Comparison of ENCODE assay signal across 9 mouse cellular contexts in genomic region chr7:142458026-142458425, GRCm38 (mm10). TPM values are rescaled to one million over a fixed set of nuclear protein-coding genes. Genes with fewer than 3 reads are reported as not detected.
DNase-seq lines count a peak whose midpoint lies in the region; ATAC-seq lines count a peak whose summit lies in the region.
"Had no signal": no experiment of that assay in that cellular context is flagged by ENCODE, and none has a peak within 500 bp of the region (broad histone marks: within the 10 kb centered on the region; RNA-seq: fewer than 3 reads in every experiment).

No protein-coding gene starts in this region.

- no peaks in the 10 kb centered on the region for H3K36me3 ChIP-seq in midbrain, embryonic 10.5 days
- no peaks in the 10 kb centered on the region for H3K36me3 ChIP-seq in midbrain, embryonic 11.5 days (ENCODE audit: control insufficient read depth, insufficient read depth, low read length)
- no peaks in the 10 kb centered on the region for H3K36me3 ChIP-seq in embryonic facial prominence, embryonic 14.5 days (ENCODE audit: control insufficient read depth, insufficient read depth, low read length)
- no peaks in the 10 kb centered on the region for H3K36me3 ChIP-seq in hindbrain, embryonic 14.5 days (replicated peaks; ENCODE audit: control insufficient read depth, insufficient read depth)
- no peaks in the 10 kb centered on the region for H3K36me3 ChIP-seq in macrophage (ENCODE audit: inconsistent target)

- H3K9ac ChIP-seq in midbrain, embryonic 11.5 days (ENCODE audit: low read length): no peak overlapping the region
- no peak overlapping the region for H3K9ac ChIP-seq in embryonic facial prominence, embryonic 14.5 days (ENCODE audit: low read depth, low read length)
- no peak overlapping the region for H3K9ac ChIP-seq in hindbrain, embryonic 14.5 days
- H3K9ac ChIP-seq: liver, embryonic 14.5 days had no signal

- 59% methylated on average over 2 of the region's 2 CpGs for WGBS in midbrain, embryonic 10.5 days
- 63% methylated on average over 2 of the region's 2 CpGs for WGBS in midbrain, embryonic 11.5 days
- WGBS in embryonic facial prominence, embryonic 14.5 days: 2% methylated on average over 2 of the region's 2 CpGs
- 62% methylated on average over 2 of the region's 2 CpGs for WGBS in hindbrain, embryonic 14.5 days
- WGBS in macrophage (ENCODE audit: missing documents): 10% methylated on average over 2 of the region's 2 CpGs

- peaks cover 41% of the 10 kb centered on the region for H3K4me1 ChIP-seq in midbrain, embryonic 10.5 days
- peaks cover 7% of the 10 kb centered on the region; the same call in 1 of the 2 replicates for H3K4me1 ChIP-seq in midbrain, embryonic 11.5 days (ENCODE audit: control insufficient read depth, insufficient read depth, low read length)
- H3K4me1 ChIP-seq in embryonic facial prominence, embryonic 14.5 days (ENCODE audit: control insufficient read depth, insufficient read depth, low read length): peaks cover 36% of the 10 kb centered on the region
- no peaks in the 10 kb centered on the region; the same call in 1 of the 2 replicates for H3K4me1 ChIP-seq in hindbrain, embryonic 14.5 days (replicated peaks; ENCODE audit: control insufficient read depth, insufficient read depth, low read length)

- DNase-seq in midbrain, embryonic 10.5 days (ENCODE audit: low spot score): no peak
- no peak for DNase-seq in midbrain, embryonic 11.5 days (ENCODE audit: low spot score, missing footprints)
- peak; percentile 96 for DNase-seq in embryonic facial prominence, embryonic 14.5 days (ENCODE audit: low spot score)
- DNase-seq in hindbrain, embryonic 14.5 days (ENCODE audit: low spot score): no peak
- no peak for DNase-seq in urinary bladder, adult 2 months (ENCODE audit: low spot score)

- H3K27me3 ChIP-seq in midbrain, embryonic 10.5 days (ENCODE audit: low read depth, poor library complexity, severe bottlenecking): no peaks in the 10 kb centered on the region
- H3K27me3 ChIP-seq in midbrain, embryonic 11.5 days (ENCODE audit: control insufficient read depth, insufficient read depth, low read length): no peaks in the 10 kb centered on the region
- no peaks in the 10 kb centered on the region for H3K27me3 ChIP-seq in embryonic facial prominence, embryonic 14.5 days (replicated peaks; ENCODE audit: control insufficient read depth, insufficient read depth, low read length)
- no peaks in the 10 kb centered on the region for H3K27me3 ChIP-seq in hindbrain, embryonic 14.5 days (ENCODE audit: control insufficient read depth, insufficient read depth, low read length)

- peak overlapping the region; percentile 84 for H3K27ac ChIP-seq in midbrain, embryonic 10.5 days (replicated peaks)
- H3K27ac ChIP-seq in midbrain, embryonic 11.5 days (ENCODE audit: low read depth, low read length): no peak overlapping the region
- peak overlapping the region; percentile 98 for H3K27ac ChIP-seq in embryonic facial prominence, embryonic 14.5 days (replicated peaks; ENCODE audit: low read depth, low read length)
- peak overlapping the region; percentile 38; the same call in 1 of the 2 replicates for H3K27ac ChIP-seq in hindbrain, embryonic 14.5 days
- peak overlapping the region; percentile 93 for H3K27ac ChIP-seq in macrophage
- H3K27ac ChIP-seq: liver, embryonic 14.5 days had no signal

- peaks cover 23% of the 10 kb centered on the region for H3K79me2 ChIP-seq in macrophage (ENCODE audit: inconsistent target)

- no peaks in the 10 kb centered on the region for H3K9me3 ChIP-seq in midbrain, embryonic 10.5 days (replicated peaks)
- no peaks in the 10 kb centered on the region for H3K9me3 ChIP-seq in midbrain, embryonic 11.5 days (ENCODE audit: control insufficient read depth, low read length)
- no peaks in the 10 kb centered on the region for H3K9me3 ChIP-seq in embryonic facial prominence, embryonic 14.5 days (ENCODE audit: control insufficient read depth, low read length)
- H3K9me3 ChIP-seq in hindbrain, embryonic 14.5 days (ENCODE audit: control insufficient read depth, low read length): no peaks in the 10 kb centered on the region

- ATAC-seq in midbrain, embryonic 11.5 days (ENCODE audit: low FRiP score): no peak
- peak; percentile 85 for ATAC-seq in embryonic facial prominence, embryonic 14.5 days (ENCODE audit: low read depth)
- ATAC-seq in hindbrain, embryonic 14.5 days (ENCODE audit: low FRiP score): no peak
- ATAC-seq in megakaryocyte-erythroid progenitor cell, adult 5-6 weeks (replicated peaks; ENCODE audit: low FRiP score, low TSS enrichment, poor library complexity, severe bottlenecking): no peak
- no peak for ATAC-seq in erythroid progenitor cell, adult 5-6 weeks (replicated peaks; ENCODE audit: low FRiP score, poor library complexity, severe bottlenecking)

- H3K4me3 ChIP-seq in midbrain, embryonic 10.5 days: no peak overlapping the region
- H3K4me3 ChIP-seq in midbrain, embryonic 11.5 days (ENCODE audit: low read depth, low read length): no peak overlapping the region
- H3K4me3 ChIP-seq in embryonic facial prominence, embryonic 14.5 days (ENCODE audit: low read depth, low read length): no peak overlapping the region
- no peak overlapping the region for H3K4me3 ChIP-seq in hindbrain, embryonic 14.5 days (replicated peaks; ENCODE audit: low read length)
- no peak overlapping the region for H3K4me3 ChIP-seq in macrophage (ENCODE audit: inconsistent target)

- H3K4me2 ChIP-seq in midbrain, embryonic 11.5 days: no peak overlapping the region
- no peak overlapping the region for H3K4me2 ChIP-seq in embryonic facial prominence, embryonic 14.5 days (ENCODE audit: low read depth, low read length)
- H3K4me2 ChIP-seq in hindbrain, embryonic 14.5 days (replicated peaks): no peak overlapping the region

RNA-seq across cellular contexts. Expression of gene Lsp1, which starts 2.6 kb away (rescaled TPM):
- 14.2 and 15.0 TPM in 2 replicates for polyA plus RNA-seq in midbrain, embryonic 10.5 days (2016; fragmentation: Nextera tagmentation; extraction: Ambion mirVana)
- polyA plus RNA-seq in midbrain, embryonic 11.5 days (2014; fragmentation: Nextera tagmentation; extraction: Ambion mirVana): 11.1 and 13.1 TPM in 2 replicates
- 40.1 and 42.6 TPM in 2 replicates for polyA plus RNA-seq in embryonic facial prominence, embryonic 14.5 days (2014; fragmentation: Nextera tagmentation; extraction: Ambion mirVana)
- polyA plus RNA-seq in hindbrain, embryonic 14.5 days (2014; fragmentation: Nextera tagmentation; extraction: Ambion mirVana): 4.8 and 8.2 TPM in 2 replicates
- total RNA-seq in macrophage (2018; cell fraction: chromatin; rRNA removed): 10 to 100 TPM in 24 of 26 experiments, 1 to 10 TPM in 2; 7.9 to 51.4 (median 34.9) TPM
- total RNA-seq in macrophage (2018; cell fraction: cytosol; rRNA removed): 100 to 1,000 TPM in 12 of 26 experiments, 10 to 100 TPM in 14; 29.4 to 203 (median 91.2) TPM
- 100 to 1,000 TPM in 2 of 26 experiments, 10 to 100 TPM in 24; 17.9 to 115 (median 43.2) TPM for total RNA-seq in macrophage (2018; cell fraction: nucleus; rRNA removed)
- 30.8 to 130 TPM (median 114 TPM) in 3 replicates for polyA plus RNA-seq in macrophage (2018)
- polyA plus RNA-seq in urinary bladder, adult 2 months (2012; rRNA removed): 379 and 420 TPM in 2 replicates
- 16.9 and 39.8 TPM in 2 replicates for total RNA-seq in megakaryocyte-erythroid progenitor cell, adult 5-6 weeks (2014; fragmentation: Nextera tagmentation)
- total RNA-seq in megakaryocyte-erythroid progenitor cell, adult 5-6 weeks (2017): 12.1 and 42.5 TPM in 2 replicates
- 88.0 and 115 TPM in 2 replicates for total RNA-seq in erythroid progenitor cell, adult 5-6 weeks (2015; ENCODE audit: low replicate concordance)
- 64.5 and 76.5 TPM in 2 replicates for total RNA-seq in erythroid progenitor cell, adult 5-6 weeks (2017; ENCODE audit: low replicate concordance)

RNA-seq across cellular contexts. Expression of gene Tnni2, which starts 16.4 kb away (rescaled TPM):
- polyA plus RNA-seq in midbrain, embryonic 10.5 days (2016; fragmentation: Nextera tagmentation; extraction: Ambion mirVana): 0.52 and 1.5 TPM in 2 replicates
- polyA plus RNA-seq in midbrain, embryonic 11.5 days (2014; fragmentation: Nextera tagmentation; extraction: Ambion mirVana): 0.47 and 0.96 TPM in 2 replicates
- polyA plus RNA-seq in embryonic facial prominence, embryonic 14.5 days (2014; fragmentation: Nextera tagmentation; extraction: Ambion mirVana): 319 and 564 TPM in 2 replicates
- polyA plus RNA-seq in hindbrain, embryonic 14.5 days (2014; fragmentation: Nextera tagmentation; extraction: Ambion mirVana): 1.0 TPM in 1 of 2 replicates, not detected in the other
- 10 to 100 TPM in 24 of 26 experiments, 1 to 10 TPM in 2; 3.2 to 37.4 (median 23.0) TPM for total RNA-seq in macrophage (2018; cell fraction: chromatin; rRNA removed)
- total RNA-seq in macrophage (2018; cell fraction: cytosol; rRNA removed): 10 to 100 TPM in 15 of 26 experiments, 1 to 10 TPM in 11; 6.3 to 23.8 (median 11.0) TPM
- total RNA-seq in macrophage (2018; cell fraction: nucleus; rRNA removed): 10 to 100 TPM in 19 of 26 experiments, 1 to 10 TPM in 7; 5.5 to 26.3 (median 13.7) TPM
- 13.4 to 20.6 TPM (median 18.0 TPM) in 3 replicates for polyA plus RNA-seq in macrophage (2018)
- 39.4 and 48.2 TPM in 2 replicates for polyA plus RNA-seq in urinary bladder, adult 2 months (2012; rRNA removed)
- total RNA-seq in megakaryocyte-erythroid progenitor cell, adult 5-6 weeks (2014; fragmentation: Nextera tagmentation): not detected in 2 replicates
- total RNA-seq in megakaryocyte-erythroid progenitor cell, adult 5-6 weeks (2017): 0.99 and 18.9 TPM in 2 replicates
- total RNA-seq in erythroid progenitor cell, adult 5-6 weeks (2015; ENCODE audit: low replicate concordance): not detected in 2 replicates
- not detected in 2 replicates for total RNA-seq in erythroid progenitor cell, adult 5-6 weeks (2017; ENCODE audit: low replicate concordance)

RNA-seq across cellular contexts. Expression of gene Syt8, which starts 23.4 kb away (rescaled TPM):
- polyA plus RNA-seq in midbrain, embryonic 10.5 days (2016; fragmentation: Nextera tagmentation; extraction: Ambion mirVana): 0.34 TPM in 1 of 2 replicates, not detected in the other
- polyA plus RNA-seq in midbrain, embryonic 11.5 days (2014; fragmentation: Nextera tagmentation; extraction: Ambion mirVana): not detected in 2 replicates
- 1.9 and 3.9 TPM in 2 replicates for polyA plus RNA-seq in embryonic facial prominence, embryonic 14.5 days (2014; fragmentation: Nextera tagmentation; extraction: Ambion mirVana)
- polyA plus RNA-seq in hindbrain, embryonic 14.5 days (2014; fragmentation: Nextera tagmentation; extraction: Ambion mirVana): not detected in 2 replicates
- 100 to 1,000 TPM in 25 of 26 experiments, 10 to 100 TPM in 1; 60.8 to 211 (median 144) TPM for total RNA-seq in macrophage (2018; cell fraction: chromatin; rRNA removed)
- 1 to 10 TPM in 19 of 26 experiments, under 1 TPM in 7; 0.41 to 8.6 (median 1.5) TPM for total RNA-seq in macrophage (2018; cell fraction: cytosol; rRNA removed)
- total RNA-seq in macrophage (2018; cell fraction: nucleus; rRNA removed): 100 to 1,000 TPM in 6 of 26 experiments, 10 to 100 TPM in 20; 48.3 to 120 (median 78.4) TPM
- 3.2 to 10.3 TPM (median 4.8 TPM) in 3 replicates for polyA plus RNA-seq in macrophage (2018)
- 316 and 420 TPM in 2 replicates for polyA plus RNA-seq in urinary bladder, adult 2 months (2012; rRNA removed)
- 2.0 TPM in 1 of 2 replicates, not detected in the other for total RNA-seq in megakaryocyte-erythroid progenitor cell, adult 5-6 weeks (2014; fragmentation: Nextera tagmentation)
- not detected in 2 replicates for total RNA-seq in megakaryocyte-erythroid progenitor cell, adult 5-6 weeks (2017)
- total RNA-seq in erythroid progenitor cell, adult 5-6 weeks (2015; ENCODE audit: low replicate concordance): not detected in 2 replicates
- not detected in 2 replicates for total RNA-seq in erythroid progenitor cell, adult 5-6 weeks (2017; ENCODE audit: low replicate concordance)

RNA-seq across cellular contexts. Expression of gene Tnnt3, which starts 40.6 kb away (rescaled TPM):
- 1.9 TPM in 2 replicates for polyA plus RNA-seq in midbrain, embryonic 10.5 days (2016; fragmentation: Nextera tagmentation; extraction: Ambion mirVana)
- 0.77 and 2.0 TPM in 2 replicates for polyA plus RNA-seq in midbrain, embryonic 11.5 days (2014; fragmentation: Nextera tagmentation; extraction: Ambion mirVana)
- 376 and 643 TPM in 2 replicates for polyA plus RNA-seq in embryonic facial prominence, embryonic 14.5 days (2014; fragmentation: Nextera tagmentation; extraction: Ambion mirVana)
- 1.2 and 1.6 TPM in 2 replicates for polyA plus RNA-seq in hindbrain, embryonic 14.5 days (2014; fragmentation: Nextera tagmentation; extraction: Ambion mirVana)
- total RNA-seq in macrophage (2018; cell fraction: chromatin; rRNA removed): 10 to 100 TPM in 4 of 26 experiments, 1 to 10 TPM in 20, under 1 TPM in 1, not detected in 1; 0.88 to 12.2 (median 3.9) TPM
- under 1 TPM in 12 of 26 experiments, not detected in 14; 0.15 to 0.80 (median 0.35) TPM for total RNA-seq in macrophage (2018; cell fraction: cytosol; rRNA removed)
- 1 to 10 TPM in 21 of 26 experiments, not detected in 5; 1.1 to 9.3 (median 2.8) TPM for total RNA-seq in macrophage (2018; cell fraction: nucleus; rRNA removed)
- 0.75 TPM in 1 of 3 replicates, not detected in the others for polyA plus RNA-seq in macrophage (2018)
- polyA plus RNA-seq in urinary bladder, adult 2 months (2012; rRNA removed): 74.3 and 79.9 TPM in 2 replicates
- not detected in 2 replicates for total RNA-seq in megakaryocyte-erythroid progenitor cell, adult 5-6 weeks (2014; fragmentation: Nextera tagmentation)
- total RNA-seq in megakaryocyte-erythroid progenitor cell, adult 5-6 weeks (2017): not detected in 2 replicates
- not detected in 2 replicates for total RNA-seq in erythroid progenitor cell, adult 5-6 weeks (2015; ENCODE audit: low replicate concordance)
- total RNA-seq in erythroid progenitor cell, adult 5-6 weeks (2017; ENCODE audit: low replicate concordance): not detected in 2 replicates

Comparison
In these comparisons a context has a peak if more than half of its experiments do, and no peak if none do; other contexts are left out.
1. RNA of gene Syt8, which starts 23.4 kb away (polyA plus RNA-seq): 316 to 420 TPM in urinary bladder, adult 2 months; 3.2 to 10.3 TPM in macrophage, 1.9 to 3.9 TPM in embryonic facial prominence, embryonic 14.5 days, 0.34 TPM in midbrain, embryonic 10.5 days, not detected in midbrain, embryonic 11.5 days and not detected in hindbrain, embryonic 14.5 days; every median in the first group is over 10 times any median in the second.